Mouse (Mus musculus): ENCODE data around the gene Fxr1.
"Not testable (repeated sequence)": the region's sequence is repeated elsewhere in the genome, so short reads cannot be mapped to it uniquely, and the experiment has no call there.

Gene Fxr1

GRCm38 (mm10) chr3:34019540-34020381 lies at the start of gene Fxr1:
TSS of gene Fxr1 (plus strand) at chr3:34019943.
- in situ Hi-C loops (cut with MboI, MseI) = no loop called here

DNA sequence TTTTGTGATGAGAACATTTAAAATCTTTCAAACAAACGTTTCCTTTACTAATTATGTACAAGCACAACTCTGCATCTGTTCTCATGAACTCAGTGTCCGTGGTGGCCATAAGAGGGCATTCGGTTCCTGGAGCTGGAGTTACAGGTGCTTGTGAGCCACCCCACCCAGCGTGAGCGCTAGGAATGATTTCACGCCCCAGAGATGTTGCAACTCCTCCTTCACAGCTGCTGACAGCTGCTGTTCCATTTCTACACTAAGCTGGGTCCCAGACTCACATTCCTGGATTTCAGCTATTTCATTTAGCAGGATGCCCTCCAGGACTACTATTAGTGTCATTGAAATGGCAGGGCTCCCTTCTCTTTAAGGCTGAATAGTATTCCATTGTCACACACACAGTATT lies 40.3 kb upstream of the Fxr1 start:
- in situ Hi-C loops (cut with MboI, MseI) = no loop called here

DNA sequence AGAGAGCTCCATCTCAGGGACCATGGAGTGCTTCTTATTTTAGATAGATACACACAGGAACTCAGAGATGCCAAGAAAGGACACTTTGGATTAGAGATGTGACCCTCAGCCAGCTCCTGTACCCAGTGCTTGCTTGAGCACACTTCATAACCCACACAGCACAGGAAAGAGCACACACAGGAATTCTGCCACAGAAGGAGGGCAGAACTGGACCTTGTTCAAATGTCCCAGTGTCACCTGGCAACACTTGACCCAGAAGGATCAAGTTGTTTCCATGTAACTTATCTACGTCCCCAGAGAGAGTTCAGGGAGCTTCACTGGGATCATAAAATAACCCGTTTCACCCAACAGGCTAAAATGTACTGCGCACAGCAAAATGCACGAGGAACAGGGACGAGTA lies 37.0 kb upstream of the Fxr1 start:
- in situ Hi-C loops (cut with MboI, MseI) = no loop called here

- in situ Hi-C loops (cut with MboI, MseI) = no loop called here
Observed at GRCm38 (mm10) chr3:33989302-33989701, 30.4 kb upstream of the Fxr1 start.

DNA sequence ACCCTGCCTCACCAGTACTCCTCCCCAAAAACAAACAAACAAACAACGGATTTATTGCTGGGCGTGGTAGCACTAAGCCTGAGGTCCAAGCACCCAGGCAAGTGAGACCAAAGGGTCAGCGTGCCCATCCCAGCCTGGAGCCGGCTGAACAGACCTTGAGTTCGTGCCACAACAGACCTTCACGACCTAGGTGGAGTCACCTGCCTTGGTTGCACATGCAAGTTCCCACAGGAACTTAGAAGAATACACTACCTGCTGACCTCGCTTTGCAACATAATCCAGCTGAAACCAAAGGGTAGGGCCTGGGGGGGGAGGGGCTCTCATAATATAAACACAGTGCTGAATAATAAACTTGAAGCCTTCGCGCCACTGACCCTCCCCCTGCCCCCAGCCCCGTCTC lies 29.3 kb upstream of the Fxr1 start:
- in situ Hi-C loops (cut with MboI, MseI) = no loop called here

DNA sequence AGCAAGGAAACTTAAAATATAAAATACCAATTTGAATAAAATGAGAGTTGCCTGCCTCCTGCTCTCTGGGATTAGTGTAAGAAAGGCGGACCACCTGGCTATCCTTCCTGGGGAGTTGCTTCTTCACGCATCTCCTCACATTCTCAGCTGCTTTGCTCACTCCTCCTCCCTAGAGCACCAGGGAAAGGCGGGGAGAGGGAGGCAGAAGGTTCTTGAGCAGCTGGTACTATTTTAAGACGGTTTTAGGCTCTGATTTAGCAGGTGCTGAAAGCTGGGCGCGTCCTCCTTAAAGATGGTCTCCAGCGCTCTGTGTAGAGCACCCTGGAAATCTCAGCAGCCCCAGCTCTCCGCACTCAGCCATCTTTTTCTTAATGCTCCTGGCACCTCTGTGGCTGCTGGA lies 28.8 kb upstream of the Fxr1 start:
- in situ Hi-C loops (cut with MboI, MseI) = no loop called here

DNA sequence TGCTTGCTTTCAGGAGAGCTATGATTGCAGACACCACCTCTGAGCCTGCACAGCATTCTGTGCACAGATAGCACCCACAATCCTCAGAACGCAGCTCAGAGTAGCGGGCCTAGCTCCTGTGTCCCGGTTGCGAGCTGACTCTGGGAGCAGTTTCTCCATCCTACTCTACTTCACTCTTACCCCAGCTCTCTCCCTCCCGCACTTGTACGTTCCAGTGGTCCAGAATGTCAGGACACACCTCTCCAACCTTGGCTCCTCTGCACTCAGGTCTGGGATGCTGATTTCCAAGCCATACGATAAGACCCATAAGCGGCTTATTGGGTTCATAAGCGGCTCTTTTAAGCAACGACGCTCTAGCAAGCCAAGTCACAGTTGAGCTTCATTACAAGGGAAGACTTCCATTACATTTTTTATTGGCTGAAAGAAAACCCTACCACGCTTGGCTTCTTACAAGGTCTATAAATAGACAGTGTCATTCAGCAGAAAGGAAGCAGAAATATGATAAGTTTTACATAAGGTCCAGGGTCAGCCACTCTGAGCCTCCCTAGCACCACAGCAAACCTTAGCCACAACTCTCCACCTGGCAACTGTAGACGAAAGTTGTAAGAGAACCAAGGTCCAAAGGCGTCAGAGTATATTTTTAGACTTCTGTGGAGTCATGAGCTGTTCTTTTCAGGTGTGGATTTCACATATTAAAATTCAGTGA lies 26.2 kb upstream of the Fxr1 start:
- in situ Hi-C loops (cut with MboI, MseI) = no loop called here

DNA sequence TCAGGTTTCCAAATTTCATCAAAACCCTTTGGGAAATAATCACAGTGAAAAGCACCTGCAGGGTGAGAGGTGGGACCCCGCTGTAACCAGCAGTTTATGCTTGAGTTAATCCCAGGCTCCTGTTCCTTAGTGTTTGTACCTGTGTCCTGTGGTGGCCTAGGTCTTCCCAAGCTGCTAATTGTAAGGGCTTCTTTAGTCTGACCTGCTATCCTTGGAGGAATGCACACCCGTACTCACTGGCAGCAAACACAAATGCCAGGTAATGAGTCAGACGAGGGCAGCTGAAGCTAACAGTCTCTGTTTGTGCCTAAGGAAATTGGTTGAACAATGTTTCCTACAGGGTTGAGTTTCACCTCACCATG lies 25.6 kb upstream of the Fxr1 start:
- in situ Hi-C loops (cut with MboI, MseI) = no loop called here

DNA sequence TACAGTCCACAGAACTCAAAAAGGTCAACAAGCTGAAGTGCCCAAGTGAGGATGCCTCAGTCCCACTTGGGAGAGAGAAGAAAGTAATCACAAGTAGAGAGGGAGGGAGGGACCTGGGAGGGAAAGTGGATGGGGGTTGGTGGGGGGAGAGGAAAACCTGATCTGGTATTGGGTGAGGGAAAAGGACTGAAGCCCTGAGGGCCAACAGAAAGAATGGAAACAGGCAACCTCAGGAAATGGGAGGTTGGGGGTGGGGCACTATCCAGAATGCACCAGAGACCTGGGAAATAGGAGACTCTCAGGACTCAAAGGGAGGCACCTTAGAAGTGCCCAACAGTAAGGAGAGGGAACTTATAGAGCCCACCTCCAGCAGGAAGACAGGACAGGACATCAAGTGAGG lies 18.1 kb upstream of the Fxr1 start:
- in situ Hi-C loops (cut with MboI, MseI) = not testable (repeated sequence)

- in situ Hi-C loops (cut with MboI, MseI) = no loop called here
Observed at GRCm38 (mm10) chr3:34003860-34004259, 15.9 kb upstream of the Fxr1 start.

DNA sequence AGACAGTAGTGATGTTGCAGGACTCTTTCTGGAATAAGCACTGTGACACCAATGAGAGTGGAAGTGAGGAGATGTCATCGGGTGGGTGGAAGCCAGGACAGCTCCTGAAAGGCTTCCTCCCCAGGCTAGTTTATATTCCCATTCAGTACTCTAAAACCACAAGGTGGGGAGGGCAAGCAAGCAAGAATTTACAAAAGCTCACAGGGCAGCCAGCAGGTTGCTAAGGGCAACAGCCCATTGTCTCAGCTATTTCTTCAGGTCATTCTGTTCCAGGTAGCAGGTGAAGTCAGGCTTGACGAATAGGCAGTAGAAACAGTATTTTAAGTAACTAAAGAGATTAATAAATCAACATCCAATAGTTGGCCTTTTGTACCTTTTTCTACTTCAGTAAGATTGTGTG lies 13.4 kb upstream of the Fxr1 start:
- in situ Hi-C loops (cut with MboI, MseI) = no loop called here

- in situ Hi-C loops (cut with MboI, MseI) = no loop called here
Observed at GRCm38 (mm10) chr3:34006824-34007223, 12.9 kb upstream of the Fxr1 start.

DNA sequence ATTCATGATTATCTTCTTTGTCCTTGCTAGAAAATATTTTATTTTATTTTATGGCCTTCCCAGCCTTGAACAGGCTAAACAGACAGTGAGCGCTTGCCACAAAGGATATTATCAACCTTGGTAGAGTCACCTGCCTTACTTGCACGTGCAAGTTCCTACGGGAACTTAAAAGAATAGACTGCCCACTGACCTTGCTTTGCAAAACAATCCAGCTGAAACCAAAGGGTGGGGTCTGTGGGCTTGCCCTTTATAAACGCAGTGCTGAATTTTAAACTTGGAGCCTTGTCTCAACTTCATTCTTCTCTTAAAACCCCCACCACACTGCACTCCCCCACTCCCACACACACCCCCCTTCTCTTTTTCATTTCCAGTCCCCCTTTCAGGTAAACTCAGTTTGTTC lies 12.1 kb upstream of the Fxr1 start:
- in situ Hi-C loops (cut with MboI, MseI) = no loop called here

DNA sequence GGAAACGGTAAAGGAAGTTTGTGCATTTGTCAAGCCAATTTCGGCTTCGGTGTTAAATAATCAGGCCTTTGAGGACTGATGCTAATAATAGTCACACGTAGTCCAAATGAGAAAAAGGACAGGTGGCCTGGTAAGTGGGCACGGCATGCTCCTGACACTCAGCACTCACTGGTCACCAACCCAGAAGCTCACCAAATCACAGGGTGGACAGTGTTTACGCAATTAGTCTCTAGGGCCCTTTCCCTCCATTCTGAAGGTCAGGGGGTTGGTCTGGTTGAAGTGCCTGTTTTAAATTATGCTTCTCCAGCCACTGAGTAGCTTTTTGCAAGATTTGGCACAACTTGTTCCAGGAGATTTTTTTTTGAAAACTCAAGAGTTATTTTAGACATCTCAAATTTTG lies 11.6 kb upstream of the Fxr1 start:
- in situ Hi-C loops (cut with MboI, MseI) = no loop called here

DNA sequence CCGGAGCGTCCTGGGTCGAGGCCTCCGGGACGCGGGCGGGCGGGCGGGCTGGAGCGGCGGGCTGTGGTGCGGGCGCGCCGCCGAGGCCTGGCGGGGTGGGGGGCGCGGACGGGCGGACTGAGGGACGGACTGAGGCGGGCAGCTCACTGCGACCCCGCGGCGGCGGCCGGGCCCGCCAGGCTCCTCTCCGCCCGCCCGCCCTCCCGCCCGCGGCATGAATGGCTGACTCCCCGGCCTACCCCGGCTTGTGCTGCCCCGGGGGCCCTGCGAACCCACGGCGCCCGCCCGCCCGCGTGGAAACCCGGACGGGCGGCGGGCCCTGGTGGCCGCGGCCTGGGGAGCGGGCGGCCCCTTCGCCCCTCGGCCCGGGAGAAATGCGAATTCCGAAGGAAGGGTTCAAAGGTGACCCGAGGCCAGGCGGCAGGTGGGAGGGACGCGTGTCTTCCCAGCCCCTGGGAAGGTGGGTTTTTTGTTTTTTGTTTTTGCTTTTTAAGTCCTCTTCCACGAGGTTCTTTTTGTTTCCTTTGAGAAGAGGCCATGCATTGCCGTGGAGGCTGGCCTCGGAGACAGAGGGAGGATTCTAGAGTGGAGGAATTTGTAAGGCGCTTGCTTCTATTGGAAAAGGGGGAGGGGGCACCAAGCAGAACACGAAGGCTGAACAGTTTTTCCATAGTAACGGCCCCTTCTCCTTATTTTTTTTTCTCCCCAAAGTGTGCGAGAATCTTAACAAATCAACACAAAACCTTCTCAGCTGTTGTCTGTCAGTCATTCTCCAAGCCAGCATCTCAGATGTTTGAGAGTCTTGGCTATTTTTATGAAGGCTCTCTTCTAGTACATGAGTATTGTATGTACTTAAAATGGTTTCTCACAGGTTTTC lies 877 bp downstream of the Fxr1 start:
- in situ Hi-C loops (cut with MboI, MseI) = no loop called here

DNA sequence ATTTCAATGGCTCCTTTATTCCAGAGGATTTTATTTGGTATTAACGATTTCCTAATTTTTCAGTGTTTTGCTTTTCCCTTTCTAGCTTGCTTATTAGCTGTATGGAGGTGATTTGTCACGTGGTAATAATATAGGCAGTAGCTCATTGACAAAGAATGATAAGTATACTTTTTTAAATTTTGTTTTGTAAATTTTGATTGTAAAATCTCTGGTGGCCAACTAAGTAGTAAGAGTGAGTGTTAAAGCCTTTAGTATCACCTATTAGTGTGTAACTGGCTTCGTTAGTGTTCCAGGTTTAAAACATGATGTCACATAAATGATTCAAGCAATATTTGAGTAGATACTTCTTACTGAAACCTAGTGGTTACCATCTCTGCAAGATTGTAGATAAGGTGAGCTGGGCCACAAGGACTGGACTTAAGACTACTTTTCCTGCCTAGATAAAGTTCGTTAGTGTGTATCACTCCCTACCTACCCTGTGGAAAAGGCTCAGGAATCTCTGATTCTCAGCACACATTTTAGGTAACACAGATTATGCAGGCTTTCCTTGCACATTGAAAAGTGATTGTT lies 1.6 kb downstream of the Fxr1 start:
- in situ Hi-C loops (cut with MboI, MseI) = no loop called here

DNA sequence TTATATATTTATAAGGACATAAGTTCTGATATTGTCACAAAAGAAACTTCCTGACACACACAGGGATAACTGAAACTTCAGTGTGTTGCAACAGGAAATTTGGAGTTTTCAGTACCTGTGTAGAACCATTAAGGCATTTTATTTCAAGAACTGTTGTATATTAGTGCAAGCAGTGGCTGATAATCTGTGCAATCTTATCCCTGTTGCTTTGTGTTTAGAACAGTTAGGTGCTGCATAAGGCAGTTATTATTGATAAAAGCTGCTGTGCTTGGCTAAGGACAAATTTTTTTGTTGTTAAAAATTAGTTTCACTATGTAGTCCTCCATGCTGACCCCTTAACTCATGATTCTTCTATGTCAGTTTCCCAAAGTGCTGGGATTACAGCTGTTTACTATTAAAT lies 9.2 kb downstream of the Fxr1 start:
- in situ Hi-C loops (cut with MboI, MseI) = no loop called here

DNA sequence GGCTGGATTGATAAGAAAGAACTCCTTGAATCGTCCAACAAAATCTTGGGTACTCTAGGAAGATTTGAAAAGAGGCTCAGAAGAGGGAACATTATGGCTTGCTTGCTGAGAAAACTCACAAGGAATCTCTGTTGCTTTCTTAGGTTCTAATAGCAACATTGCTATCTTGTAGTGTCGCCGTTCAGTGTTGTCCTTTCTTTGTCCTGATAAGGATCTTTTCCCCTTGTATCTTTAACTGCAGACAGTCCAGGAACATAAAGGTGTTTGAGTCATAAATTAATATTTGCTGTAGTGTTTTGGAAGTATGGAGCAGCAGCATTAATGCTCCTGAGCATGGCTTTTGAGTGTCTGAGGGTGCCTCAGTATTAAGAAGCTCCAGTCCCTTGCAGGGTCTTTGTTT lies 10.9 kb downstream of the Fxr1 start:
- in situ Hi-C loops (cut with MboI, MseI) = no loop called here

GRCm38 (mm10) chr3:34033720-34034364 lies 14.1 kb downstream of the Fxr1 start:
- in situ Hi-C loops (cut with MboI, MseI) = no loop called here

DNA sequence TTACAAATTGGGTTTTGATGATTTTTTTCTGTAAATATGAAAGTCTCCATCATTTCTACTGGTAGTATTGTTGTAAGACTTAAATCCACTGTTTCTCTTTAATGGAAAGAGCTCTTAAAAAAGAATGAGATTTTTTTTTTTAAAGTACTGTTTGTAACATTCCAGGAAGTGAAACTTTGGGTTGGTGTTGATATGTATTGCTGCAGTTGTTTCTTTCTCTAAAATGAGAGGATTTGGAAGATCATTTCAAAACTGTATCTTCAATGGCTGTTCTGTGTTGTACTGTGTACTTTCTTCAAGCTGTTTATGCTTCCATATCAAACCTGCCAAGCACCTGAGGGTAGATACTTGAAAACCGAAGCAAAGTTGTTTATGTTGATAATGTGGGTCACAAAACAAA lies 15.1 kb downstream of the Fxr1 start:
- in situ Hi-C loops (cut with MboI, MseI) = no loop called here

DNA sequence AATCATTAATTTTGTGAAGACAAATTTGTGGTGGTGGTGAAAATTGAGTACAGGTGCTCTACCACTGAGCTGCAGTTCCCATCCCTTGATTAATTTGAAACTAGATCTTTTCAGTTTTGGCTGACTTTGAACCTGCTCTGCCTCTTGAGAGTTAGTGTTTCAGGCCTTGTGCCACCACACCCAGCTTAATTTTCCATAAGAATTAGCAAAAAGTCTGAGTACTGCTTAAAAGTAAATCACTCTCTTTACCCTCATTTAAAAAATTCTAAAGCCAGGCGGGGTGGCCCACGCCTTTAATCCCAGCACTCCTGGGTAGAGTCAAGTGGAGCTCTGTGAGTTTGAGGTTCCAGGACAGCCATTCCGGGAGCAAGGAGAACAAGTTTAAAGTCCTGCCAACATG lies 16.0 kb downstream of the Fxr1 start:
- in situ Hi-C loops (cut with MboI, MseI) = no loop called here

All from T-helper 2 cell (primary cell).